Mouse (Mus musculus) kidney, postnatal 14 days (tissue): ENCODE measurements around the gene Kitl.

Experiments used
- DNase-seq: peaks from one replicate; pipeline ENCODE4 v3.0.0; 2022; ENCODE audit warnings: mixed read lengths

Gene Kitl

DNA sequence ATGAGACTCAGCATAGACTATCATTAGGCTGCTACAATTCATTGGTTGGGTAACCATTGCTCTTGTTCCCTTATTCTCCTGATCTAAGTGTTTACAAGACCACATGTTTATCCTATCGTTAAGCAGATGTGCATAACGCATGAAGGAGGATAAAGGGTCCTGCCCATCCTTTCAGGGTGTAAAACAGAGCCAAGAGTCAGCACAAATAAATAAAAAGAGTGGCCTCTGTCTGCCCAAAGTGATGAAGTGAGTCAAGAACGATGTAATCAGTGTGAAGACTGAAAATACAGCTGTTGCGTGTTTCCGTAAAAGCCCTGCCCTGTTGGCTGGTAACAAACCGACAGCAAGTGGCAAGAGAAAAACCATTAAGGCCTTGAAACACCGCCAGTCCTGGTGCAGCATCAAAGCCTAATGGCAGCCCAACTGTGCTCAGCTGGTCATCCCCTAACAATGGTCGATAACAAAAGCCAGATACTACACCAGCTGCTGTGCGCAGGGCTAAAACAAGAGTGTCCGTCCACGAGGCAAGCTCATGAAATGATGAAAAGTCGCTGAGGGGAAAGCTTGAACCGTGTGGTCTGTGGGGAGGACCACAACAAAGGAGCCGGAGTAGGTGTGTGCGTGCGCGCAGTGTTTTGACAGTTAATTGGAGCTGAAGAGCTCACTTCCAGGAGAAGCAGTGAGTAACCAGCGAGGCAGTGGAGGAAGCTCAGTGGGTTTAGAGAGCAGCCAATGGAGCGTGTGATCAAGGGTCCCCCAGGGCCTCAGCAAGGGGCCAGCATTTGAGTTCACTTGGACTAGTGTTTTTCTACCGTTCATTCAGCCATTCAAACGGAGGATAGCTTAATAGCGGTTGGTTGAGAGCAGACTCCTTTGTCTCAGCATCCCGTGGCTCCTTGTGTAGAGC, 112.7 kb downstream of the Kitl start:
- no peak for DNase-seq

DNA sequence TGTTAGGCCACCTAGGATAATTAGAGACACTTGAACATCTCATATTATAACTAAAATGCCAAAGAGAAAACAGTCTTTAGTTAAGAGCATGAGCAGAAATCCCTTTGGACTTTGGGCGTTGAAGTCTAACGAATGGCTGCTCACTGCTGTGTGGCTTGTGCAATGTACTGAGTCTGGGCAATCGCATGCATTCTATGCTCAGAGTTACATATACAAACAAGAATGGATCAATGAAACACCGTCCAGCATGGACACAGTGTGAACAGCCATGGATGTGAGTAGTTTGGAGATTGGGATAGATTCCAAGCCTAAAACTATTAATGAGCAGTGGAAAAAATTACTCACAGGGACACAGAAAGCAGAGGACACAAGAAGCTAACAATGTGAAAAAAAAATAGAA, 116.2 kb downstream of the Kitl start:
- DNase-seq: no peak

DNA sequence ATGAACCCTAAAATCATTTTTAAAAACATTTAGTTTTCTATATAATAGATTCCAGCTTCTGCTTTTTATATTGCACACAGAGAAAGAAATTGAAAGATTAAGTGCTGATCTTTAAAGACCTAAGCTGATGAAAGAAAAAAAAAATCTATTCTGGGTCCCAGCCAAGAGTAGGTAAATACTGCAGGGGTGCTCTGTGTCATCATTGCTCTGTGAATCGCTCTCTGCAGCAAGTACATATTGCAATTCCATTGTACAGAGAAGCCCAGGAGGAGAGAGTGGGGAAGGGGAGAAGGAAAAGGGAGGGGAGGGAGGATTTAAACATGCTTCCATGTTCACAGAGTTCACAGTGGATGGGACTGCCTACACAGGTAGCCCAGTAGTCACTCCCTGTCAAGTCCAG, 116.9 kb downstream of the Kitl start:
- no peak for DNase-seq

DNA sequence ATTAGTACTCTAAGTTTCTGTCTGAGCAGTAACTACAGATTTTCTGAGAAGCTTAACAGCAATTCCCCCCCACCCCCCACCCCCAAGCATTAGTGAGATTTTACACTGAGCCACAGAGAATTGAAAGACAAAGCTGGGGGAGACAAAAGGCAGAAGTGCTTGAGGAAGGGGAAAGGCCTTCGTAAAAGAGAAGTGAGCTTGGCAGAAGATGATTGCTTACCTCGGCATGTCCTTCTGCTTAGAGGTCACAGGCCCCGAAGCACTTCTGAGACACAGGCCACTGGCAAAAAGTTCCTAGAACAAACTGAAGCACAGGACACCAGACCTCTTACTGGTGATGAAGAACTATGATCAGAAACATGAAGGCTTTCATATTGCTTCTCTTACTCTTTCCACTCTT, 123.1 kb downstream of the Kitl start:
- no peak for DNase-seq

DNA sequence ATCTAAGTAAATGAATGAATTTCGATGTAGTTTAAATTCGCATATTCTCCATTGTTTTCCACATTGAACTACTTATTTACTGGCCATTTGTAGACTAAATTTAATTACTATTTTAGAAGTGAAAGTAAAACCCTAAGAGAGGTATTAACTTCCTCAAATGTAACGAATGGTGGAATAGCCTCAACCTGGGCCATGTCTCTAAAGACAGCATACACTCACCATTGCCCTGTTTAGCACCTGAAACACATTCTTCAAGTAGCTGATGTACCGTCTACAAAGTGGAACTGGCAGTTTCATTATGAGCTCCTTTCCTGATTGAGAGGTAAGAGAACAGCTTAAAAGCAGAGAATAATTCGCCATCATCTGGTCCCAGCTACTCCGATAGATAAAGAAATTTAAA, 132.7 kb downstream of the Kitl start:
- no peak for DNase-seq
